ENCODE assay signal across 30 mouse cellular contexts in the genomic region with DNA sequence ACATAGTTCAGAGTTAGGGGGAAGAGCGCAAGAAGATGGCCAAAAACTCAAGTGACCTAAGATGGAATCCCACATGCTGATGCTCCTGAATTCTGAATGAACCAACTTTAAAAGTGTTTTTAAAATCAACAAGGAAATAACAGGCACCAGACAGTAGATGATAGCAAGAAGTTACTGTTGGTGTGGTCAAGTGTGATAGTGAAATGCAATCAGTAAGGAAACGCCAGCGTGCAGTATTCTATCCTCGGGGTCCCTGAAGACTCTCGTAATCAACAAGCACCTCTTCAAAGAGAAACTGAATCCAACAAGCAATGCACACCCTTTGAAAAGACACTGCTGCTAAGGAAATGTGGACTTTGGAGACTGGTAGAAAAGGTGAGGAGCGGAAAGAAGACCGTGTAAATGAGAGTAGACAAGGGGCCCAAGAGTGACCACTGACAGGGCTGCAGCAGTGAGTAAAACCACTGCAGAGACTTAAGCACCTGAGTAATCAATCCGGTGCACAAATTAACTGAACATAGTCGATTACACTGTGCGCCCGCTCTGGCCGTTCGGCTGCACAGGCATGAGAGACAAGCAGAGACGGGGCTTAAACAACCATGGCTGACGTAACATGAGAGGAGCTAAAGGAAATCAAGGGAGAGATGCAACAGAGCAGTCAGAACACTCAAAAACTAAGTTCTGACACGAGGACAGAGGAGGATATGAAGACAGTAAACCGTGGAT. TPM values are rescaled to one million over a fixed set of nuclear protein-coding genes. Genes with fewer than 3 reads are reported as not detected.
DNase-seq lines count a peak whose midpoint lies in the region; ATAC-seq lines count a peak whose summit lies in the region.
"Had no signal": no experiment of that assay in that cellular context is flagged by ENCODE, and none has a peak within 500 bp of the region (broad histone marks: within the 10 kb centered on the region; RNA-seq: fewer than 3 reads in every experiment).

No protein-coding gene starts in this region.

- 48% methylated on average over 17 of the region's 17 CpGs for WGBS in liver, embryonic 13.5 days (ENCODE audit: insufficient replicate concordance)

- H3K9ac ChIP-seq in liver, embryonic 13.5 days: 0 out of 2 replicates have a peak overlapping the region, but pooled peaks have one; percentile 18
- H3K9ac ChIP-seq: midbrain, embryonic 15.5 days; neural tube, embryonic 15.5 days had no signal

- peak overlapping the region; percentile 60 for H3K4me2 ChIP-seq in liver, embryonic 13.5 days
- H3K4me2 ChIP-seq: midbrain, embryonic 15.5 days; neural tube, embryonic 15.5 days had no signal

- peak overlapping the region; percentile 74 for H3K27ac ChIP-seq in liver, embryonic 13.5 days
- H3K27ac ChIP-seq: gastrocnemius, adult 2 months; macrophage; midbrain, embryonic 10.5 days; midbrain, embryonic 15.5 days; neural tube, embryonic 15.5 days had no signal

- H3K4me3 ChIP-seq in erythroblast, embryonic 14.5 days (replicated peaks): peak overlapping the region; percentile 44
- H3K4me3 ChIP-seq in liver, embryonic 13.5 days (replicated peaks): peak overlapping the region; percentile 30
- H3K4me3 ChIP-seq: gastrocnemius, adult 2 months; midbrain, embryonic 10.5 days; midbrain, embryonic 15.5 days; neural tube, embryonic 15.5 days had no signal

- H3K27me3 ChIP-seq in erythroblast, embryonic 14.5 days (ENCODE audit: control insufficient read depth): no peaks in the 10 kb centered on the region
- H3K27me3 ChIP-seq in liver, embryonic 13.5 days: no peaks in the 10 kb centered on the region
- H3K27me3 ChIP-seq: midbrain, embryonic 15.5 days; neural tube, embryonic 15.5 days had no signal

- no peaks in the 10 kb centered on the region for H3K9me3 ChIP-seq in erythroblast, embryonic 14.5 days (ENCODE audit: control insufficient read depth, low read length)
- H3K9me3 ChIP-seq in liver, embryonic 13.5 days (replicated peaks): no peaks in the 10 kb centered on the region
- H3K9me3 ChIP-seq: midbrain, embryonic 10.5 days; midbrain, embryonic 15.5 days; neural tube, embryonic 15.5 days had no signal

- ATAC-seq in liver, embryonic 13.5 days (ENCODE audit: low read depth): peak; percentile 85
- peak; percentile 84 for ATAC-seq in megakaryocyte progenitor cell, adult 5-6 weeks (replicated peaks; ENCODE audit: poor library complexity)
- ATAC-seq: activated CD4-positive, CD25-positive, alpha-beta regulatory T cell, adult 4 months; CD4-positive, CD25-positive, alpha-beta regulatory T cell, adult 4 months; forebrain, embryonic 16.5 days; hindbrain, embryonic 16.5 days; midbrain, embryonic 15.5 days had no signal

- peaks cover 18% of the 10 kb centered on the region for H3K4me1 ChIP-seq in erythroblast, embryonic 14.5 days (ENCODE audit: control insufficient read depth)
- peaks cover 35% of the 10 kb centered on the region for H3K4me1 ChIP-seq in liver, embryonic 13.5 days (replicated peaks)
- H3K4me1 ChIP-seq: neural tube, embryonic 15.5 days had no signal

- peak; percentile 49 for DNase-seq in MEL-GATA-1-ER (ENCODE audit: extremely low read depth, low read depth)
- DNase-seq in liver, embryonic 13.5 days: peak; percentile 11
- no peak for DNase-seq in testis, postnatal 10 days (ENCODE audit: low spot score)
- no peak for DNase-seq in adrenal gland, postnatal 25 days
- no peak for DNase-seq in lung, postnatal 4 days
- DNase-seq: adrenal gland, adult 2 months; cerebellum, adult 11-12 months; cerebellum, postnatal 14 days; gastrocnemius, adult 2 months; gastrocnemius, postnatal 36 days; heart, postnatal 14 days; kidney, adult 8-10 months; kidney, postnatal 10 days; retina, postnatal 1 day; right cerebral cortex, postnatal 14 days had no signal

- H3K36me3 ChIP-seq in erythroblast, embryonic 14.5 days (ENCODE audit: control insufficient read depth): peaks cover 7% of the 10 kb centered on the region
- 0 out of 2 replicates have a peak, but pooled peaks cover 3% of the 10 kb centered on the region for H3K36me3 ChIP-seq in liver, embryonic 13.5 days

RNA-seq across cellular contexts. Expression of a gene that starts 32.8 kb away (rescaled TPM):
- polyA plus RNA-seq in erythroblast, embryonic 14.5 days (2012): 0.07 and 0.39 TPM in 2 replicates
- 9.3 and 11.6 TPM in 2 replicates for polyA plus RNA-seq in liver, embryonic 13.5 days (2015; fragmentation: Nextera tagmentation; extraction: Ambion mirVana)
- total RNA-seq in megakaryocyte progenitor cell, adult 5-6 weeks (2015): 22.8 and 32.5 TPM in 2 replicates
- total RNA-seq in megakaryocyte progenitor cell, adult 5-6 weeks (2017): 20.4 and 27.8 TPM in 2 replicates
- 57.2 and 74.6 TPM in 2 replicates for total RNA-seq in adrenal gland, postnatal 25 days (2021)
- polyA plus RNA-seq: CD4-positive, CD25-positive, alpha-beta regulatory T cell, adult 4 months had no signal

RNA-seq across cellular contexts. Expression of a gene that starts 57.2 kb away (rescaled TPM):
- 0.08 TPM in 1 of 2 replicates, not detected in the other for polyA plus RNA-seq in erythroblast, embryonic 14.5 days (2012)
- polyA plus RNA-seq in liver, embryonic 13.5 days (2015; fragmentation: Nextera tagmentation; extraction: Ambion mirVana): 38.6 and 48.2 TPM in 2 replicates
- 1.7 and 3.2 TPM in 2 replicates for total RNA-seq in megakaryocyte progenitor cell, adult 5-6 weeks (2015)
- 2.0 and 3.7 TPM in 2 replicates for total RNA-seq in megakaryocyte progenitor cell, adult 5-6 weeks (2017)
- total RNA-seq in adrenal gland, postnatal 25 days (2021): 0.39 and 5.4 TPM in 2 replicates
- total RNA-seq: gastrocnemius, adult 2 months; gastrocnemius, postnatal 36 days; layer of hippocampus, postnatal 10 days; left cerebral cortex, postnatal 14 days had no signal
- polyA plus RNA-seq: activated CD4-positive, CD25-positive, alpha-beta regulatory T cell, adult 4 months; CD4-positive, CD25-positive, alpha-beta regulatory T cell, adult 4 months; large intestine, adult 2 months; small intestine, adult 2 months; testis, adult 2 months had no signal

Comparison
In these comparisons a context has a peak if more than half of its experiments do, and no peak if none do; other contexts are left out.
1. DNase-seq: peak in MEL-GATA-1-ER (single experiment) and liver, embryonic 13.5 days (single experiment); none in testis, postnatal 10 days (single experiment), adrenal gland, postnatal 25 days (single experiment) and lung, postnatal 4 days (0 of 2).